Comparison of ENCODE assay signal across 30 mouse cellular contexts in the genomic region with DNA sequence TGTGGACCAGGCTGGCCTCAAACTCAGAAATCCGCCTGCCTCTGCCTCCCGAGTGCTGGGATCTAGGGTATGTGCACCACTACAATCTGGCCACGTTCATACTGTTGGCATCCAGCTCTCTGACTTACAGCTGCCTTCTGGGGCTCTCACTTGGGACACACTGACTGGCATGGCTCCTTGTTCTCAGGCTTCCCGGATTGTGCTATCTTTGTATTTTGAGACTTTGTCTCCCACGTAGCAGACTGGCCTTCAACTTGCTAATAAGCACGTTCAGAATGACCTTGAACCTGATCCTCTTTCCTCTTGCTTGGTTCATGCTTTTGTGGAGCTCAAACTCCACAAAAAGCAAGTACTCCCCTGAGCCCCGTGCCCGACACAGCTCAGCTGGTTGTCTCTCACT. TPM values are rescaled to one million over a fixed set of nuclear protein-coding genes. Genes with fewer than 3 reads are reported as not detected.
DNase-seq lines count a peak whose midpoint lies in the region; ATAC-seq lines count a peak whose summit lies in the region.
"Had no signal": no experiment of that assay in that cellular context is flagged by ENCODE, and none has a peak within 500 bp of the region (broad histone marks: within the 10 kb centered on the region; RNA-seq: fewer than 3 reads in every experiment).

No protein-coding gene starts in this region.

- no peak overlapping the region for H3K4me2 ChIP-seq in heart, embryonic 12.5 days
- H3K4me2 ChIP-seq in limb, embryonic 12.5 days = no peak overlapping the region
- no peak overlapping the region for H3K4me2 ChIP-seq in liver, embryonic 11.5 days
- H3K4me2 ChIP-seq: embryonic facial prominence, embryonic 13.5 days; forebrain, embryonic 12.5 days; forebrain, embryonic 15.5 days; hindbrain, embryonic 13.5 days had no signal

- no peak for DNase-seq in heart, postnatal 4 days
- DNase-seq in limb, embryonic 10.5 days (ENCODE audit: low spot score) = no peak
- DNase-seq in A20 (ENCODE audit: low read depth, low spot score) = peak; percentile 61
- DNase-seq in testis, postnatal 14 days (ENCODE audit: low spot score) = peak; percentile 63
- DNase-seq in liver, embryonic 11.5 days (ENCODE audit: low spot score) = no peak
- DNase-seq: adrenal gland, adult 8-10 months; adrenal gland, postnatal 25 days; cerebellum, adult 11-12 months; cerebellum, adult 8-10 months; cerebellum, postnatal 10 days; cerebellum, postnatal 36 days; embryo, embryonic 11 days; gastrocnemius, postnatal 14 days; heart, adult 18-20 months had no signal

- peak overlapping the region; percentile 32; the same call in 1 of the 2 replicates for H3K27ac ChIP-seq in heart, embryonic 12.5 days (ENCODE audit: poor library complexity, severe bottlenecking)
- H3K27ac ChIP-seq in limb, embryonic 12.5 days = 0 out of 2 replicates have a peak overlapping the region, but pooled peaks have one; percentile 25
- H3K27ac ChIP-seq in limb, embryonic 10.5 days = no peak overlapping the region
- H3K27ac ChIP-seq in liver, embryonic 11.5 days (ENCODE audit: low read depth, low read length) = no peak overlapping the region
- H3K27ac ChIP-seq: embryonic facial prominence, embryonic 10.5 days; embryonic facial prominence, embryonic 13.5 days; forebrain, embryonic 12.5 days; forebrain, embryonic 15.5 days; hindbrain, embryonic 10.5 days; hindbrain, embryonic 13.5 days had no signal

- H3K9ac ChIP-seq in heart, embryonic 12.5 days = no peak overlapping the region
- no peak overlapping the region for H3K9ac ChIP-seq in limb, embryonic 12.5 days (replicated peaks)
- H3K9ac ChIP-seq in liver, embryonic 11.5 days (ENCODE audit: low read depth, low read length) = no peak overlapping the region
- H3K9ac ChIP-seq: forebrain, embryonic 12.5 days; forebrain, embryonic 15.5 days; hindbrain, embryonic 13.5 days had no signal

- no peaks in the 10 kb centered on the region for H3K27me3 ChIP-seq in heart, embryonic 12.5 days (replicated peaks)
- no peaks in the 10 kb centered on the region for H3K27me3 ChIP-seq in limb, embryonic 12.5 days
- no peaks in the 10 kb centered on the region for H3K27me3 ChIP-seq in limb, embryonic 10.5 days (ENCODE audit: low read depth, poor library complexity, severe bottlenecking)
- H3K27me3 ChIP-seq in liver, embryonic 11.5 days (replicated peaks; ENCODE audit: control insufficient read depth, insufficient read depth, low read length) = no peaks in the 10 kb centered on the region
- H3K27me3 ChIP-seq: embryonic facial prominence, embryonic 13.5 days; forebrain, embryonic 12.5 days; forebrain, embryonic 15.5 days had no signal

- H3K36me3 ChIP-seq in heart, embryonic 12.5 days = peaks cover 88% of the 10 kb centered on the region
- peaks cover 72% of the 10 kb centered on the region for H3K36me3 ChIP-seq in limb, embryonic 12.5 days
- peaks cover 54% of the 10 kb centered on the region for H3K36me3 ChIP-seq in limb, embryonic 10.5 days
- peaks cover 40% of the 10 kb centered on the region for H3K36me3 ChIP-seq in liver, embryonic 11.5 days (ENCODE audit: control insufficient read depth, insufficient read depth, low read length)
- H3K36me3 ChIP-seq: forebrain, embryonic 12.5 days had no signal

- no peak for ATAC-seq in heart, embryonic 12.5 days (ENCODE audit: insufficient number of reproducible peaks, low FRiP score)
- ATAC-seq in limb, embryonic 12.5 days (ENCODE audit: insufficient number of reproducible peaks, insufficient read depth, low FRiP score, low TSS enrichment, low read depth) = no peak
- ATAC-seq in liver, embryonic 11.5 days (replicated peaks; ENCODE audit: low FRiP score) = no peak
- ATAC-seq: activated CD4-positive, CD25-positive, alpha-beta regulatory T cell, adult 4 months; CD4-positive, CD25-positive, alpha-beta regulatory T cell, adult 4 months; forebrain, embryonic 15.5 days; hindbrain, embryonic 16.5 days had no signal

- H3K9me3 ChIP-seq in heart, embryonic 12.5 days (replicated peaks) = no peaks in the 10 kb centered on the region
- H3K9me3 ChIP-seq in limb, embryonic 12.5 days = no peaks in the 10 kb centered on the region
- H3K9me3 ChIP-seq in limb, embryonic 10.5 days (replicated peaks) = no peaks in the 10 kb centered on the region
- H3K9me3 ChIP-seq in liver, embryonic 11.5 days (ENCODE audit: control insufficient read depth, low read length) = no peaks in the 10 kb centered on the region
- H3K9me3 ChIP-seq: embryonic facial prominence, embryonic 10.5 days; embryonic facial prominence, embryonic 13.5 days; forebrain, embryonic 12.5 days; forebrain, embryonic 15.5 days; hindbrain, embryonic 10.5 days; hindbrain, embryonic 13.5 days had no signal

- H3K4me1 ChIP-seq in heart, embryonic 12.5 days (replicated peaks) = peaks cover 15% of the 10 kb centered on the region; the same call in 1 of the 2 replicates
- H3K4me1 ChIP-seq in limb, embryonic 12.5 days (replicated peaks) = 0 out of 2 replicates have a peak, but pooled peaks cover 12% of the 10 kb centered on the region
- H3K4me1 ChIP-seq in limb, embryonic 10.5 days = 0 out of 2 replicates have a peak, but pooled peaks cover 5% of the 10 kb centered on the region
- no peaks in the 10 kb centered on the region; the same call in 1 of the 2 replicates for H3K4me1 ChIP-seq in liver, embryonic 11.5 days (replicated peaks; ENCODE audit: control insufficient read depth, insufficient read depth, low read length)
- H3K4me1 ChIP-seq: embryonic facial prominence, embryonic 13.5 days; forebrain, embryonic 15.5 days had no signal

- WGBS in heart, embryonic 12.5 days = 75% methylated on average over 8 of the region's 8 CpGs
- WGBS in limb, embryonic 12.5 days = 87% methylated on average over 8 of the region's 8 CpGs
- WGBS in limb, embryonic 10.5 days = 93% methylated on average over 8 of the region's 8 CpGs
- WGBS in liver, embryonic 11.5 days = 83% methylated on average over 8 of the region's 8 CpGs

- no peak overlapping the region for H3K4me3 ChIP-seq in heart, embryonic 12.5 days
- no peak overlapping the region for H3K4me3 ChIP-seq in limb, embryonic 12.5 days (replicated peaks)
- no peak overlapping the region for H3K4me3 ChIP-seq in limb, embryonic 10.5 days
- no peak overlapping the region for H3K4me3 ChIP-seq in liver, embryonic 11.5 days (ENCODE audit: low read depth, low read length)
- H3K4me3 ChIP-seq: embryonic facial prominence, embryonic 10.5 days; embryonic facial prominence, embryonic 13.5 days; erythroblast, embryonic 14.5 days; forebrain, embryonic 12.5 days; forebrain, embryonic 15.5 days; hindbrain, embryonic 10.5 days; hindbrain, embryonic 13.5 days had no signal

RNA-seq across cellular contexts. Expression of gene 4933428G20Rik, which starts 14.5 kb away (rescaled TPM):
- polyA plus RNA-seq in heart, embryonic 12.5 days (2016; fragmentation: Nextera tagmentation; extraction: Ambion mirVana) = 0.90 and 1.00 TPM in 2 replicates
- not detected for total RNA-seq in heart, postnatal 4 days (2021)
- 0.36 and 1.4 TPM in 2 replicates for polyA plus RNA-seq in limb, embryonic 12.5 days (2016; fragmentation: Nextera tagmentation; extraction: Ambion mirVana)
- 0.49 and 0.54 TPM in 2 replicates for polyA plus RNA-seq in limb, embryonic 10.5 days (2016; fragmentation: Nextera tagmentation; extraction: Ambion mirVana)
- polyA plus RNA-seq in liver, embryonic 11.5 days (2014; fragmentation: Nextera tagmentation; extraction: Ambion mirVana) = 0.21 and 0.44 TPM in 2 replicates
- total RNA-seq: adrenal gland, postnatal 25 days; gastrocnemius, postnatal 14 days; gastrocnemius, postnatal 4 days; heart, adult 18-20 months; heart, postnatal 25 days; MEL had no signal
- polyA plus RNA-seq: activated CD4-positive, CD25-positive, alpha-beta regulatory T cell, adult 4 months; CD4-positive, CD25-positive, alpha-beta regulatory T cell, adult 4 months; erythroblast, embryonic 14.5 days; heart, embryonic 14.5 days had no signal

Comparison
In these comparisons a context has a peak if more than half of its experiments do, and no peak if none do; other contexts are left out.
1. H3K27ac ChIP-seq: peak in heart, embryonic 12.5 days (single experiment) and limb, embryonic 12.5 days (single experiment); none in limb, embryonic 10.5 days (single experiment) and liver, embryonic 11.5 days (single experiment).
2. DNase-seq: peak in A20 (single experiment) and testis, postnatal 14 days (single experiment); none in heart, postnatal 4 days (single experiment), limb, embryonic 10.5 days (single experiment) and liver, embryonic 11.5 days (single experiment).